Mouse (Mus musculus): ENCODE results near the gene Mgmt.

Mgmt gene

GRCm38 (mm10) chr7:136912901-136913300 lies 18.5 kb downstream of the Mgmt start:
- no peak for DNase-seq (ENCODE audit: low spot score)

GRCm38 (mm10) chr7:136916021-136916420 lies 21.6 kb downstream of the Mgmt start:
- DNase-seq (ENCODE audit: low spot score): no peak

- DNase-seq (ENCODE audit: low spot score): no peak
Observed at GRCm38 (mm10) chr7:136920976-136921755, 26.8 kb downstream of the Mgmt start.

- DNase-seq (ENCODE audit: low spot score): no peak
Observed at GRCm38 (mm10) chr7:136922230-136922629, 27.8 kb downstream of the Mgmt start.

GRCm38 (mm10) chr7:136924610-136925260 lies 30.3 kb downstream of the Mgmt start:
- no peak for DNase-seq (ENCODE audit: low spot score)

- no peak for DNase-seq (ENCODE audit: low spot score)
Observed at GRCm38 (mm10) chr7:136926178-136926577, 31.8 kb downstream of the Mgmt start.

GRCm38 (mm10) chr7:136930451-136930850 lies 36.0 kb downstream of the Mgmt start:
- no peak for DNase-seq (ENCODE audit: low spot score)

GRCm38 (mm10) chr7:136933367-136933766 lies 39.0 kb downstream of the Mgmt start:
- no peak for DNase-seq (ENCODE audit: low spot score)

- DNase-seq (ENCODE audit: low spot score): no peak
Observed at GRCm38 (mm10) chr7:136934336-136934735, 39.9 kb downstream of the Mgmt start.

GRCm38 (mm10) chr7:136934784-136935183 lies 40.4 kb downstream of the Mgmt start:
- DNase-seq (ENCODE audit: low spot score): no peak

GRCm38 (mm10) chr7:136938371-136938770 lies 44.0 kb downstream of the Mgmt start:
- DNase-seq (ENCODE audit: low spot score): no peak

- DNase-seq (ENCODE audit: low spot score): no peak
Observed at GRCm38 (mm10) chr7:136942414-136942813, 48.0 kb downstream of the Mgmt start.

GRCm38 (mm10) chr7:136943886-136944285 lies 49.5 kb downstream of the Mgmt start:
- DNase-seq (ENCODE audit: low spot score): no peak

GRCm38 (mm10) chr7:136945697-136946096 lies 51.3 kb downstream of the Mgmt start:
- DNase-seq (ENCODE audit: low spot score): no peak

GRCm38 (mm10) chr7:136946131-136946530 lies 51.7 kb downstream of the Mgmt start:
- DNase-seq (ENCODE audit: low spot score): no peak

- no peak for DNase-seq (ENCODE audit: low spot score)
Observed at GRCm38 (mm10) chr7:136948275-136948810, 53.9 kb downstream of the Mgmt start.

GRCm38 (mm10) chr7:136952608-136953007 lies 58.2 kb downstream of the Mgmt start:
- no peak for DNase-seq (ENCODE audit: low spot score)

GRCm38 (mm10) chr7:136953251-136953650 lies 58.8 kb downstream of the Mgmt start:
- DNase-seq (ENCODE audit: low spot score): no peak

- DNase-seq (ENCODE audit: low spot score): no peak
Observed at GRCm38 (mm10) chr7:136972361-136972760, 77.9 kb downstream of the Mgmt start.

- DNase-seq (ENCODE audit: low spot score): no peak
Observed at GRCm38 (mm10) chr7:136975001-136975400, 80.6 kb downstream of the Mgmt start.

GRCm38 (mm10) chr7:136997456-136997855 lies 103.0 kb downstream of the Mgmt start:
- DNase-seq (ENCODE audit: low spot score): no peak

- no peak for DNase-seq (ENCODE audit: low spot score)
Observed at GRCm38 (mm10) chr7:137000703-137001102, 106.3 kb downstream of the Mgmt start.

GRCm38 (mm10) chr7:137001215-137001614 lies 106.8 kb downstream of the Mgmt start:
- DNase-seq (ENCODE audit: low spot score): no peak

Data from urinary bladder, postnatal 25 days (tissue).